Mouse (Mus musculus) left cerebral cortex, adult 2 months (tissue): ENCODE results near the gene Lrrc42. TPM values are rescaled to one million over a fixed set of nuclear protein-coding genes. Genes with fewer than 3 reads are reported as not detected.
A peak's percentile ranks its signal among the peaks of the same experiment; 100 is the strongest.

Experiments
- DNase-seq, 2 experiments: peaks; one replicate each; pipeline ENCODE4 v3.0.0; 2021 to 2022; ENCODE audit warnings: low spot score in 2 of 2, mixed read lengths in 1 of 2; ENCODE audit errors: extremely low spot score in 1 of 2
- H3K27ac ChIP-seq: fragments of 200-600 bp; 2 replicates; pipeline ENCODE4 v1.8.1; 2022
- H3K4me3 ChIP-seq: fragments of 200-600 bp; 2 replicates; pipeline ENCODE4 v1.8.1; 2022
- CTCF ChIP-seq: fragments of 200-600 bp; IDR thresholded peaks from 2 replicates; pipeline ENCODE4 v1.8.1; 2022; ENCODE audit warnings: antibody characterized with exemption, mild to moderate bottlenecking, moderate library complexity
- intact Hi-C: fragments of 180-260 bp; cut with DNase I; formaldehyde crosslinking; loops from one replicate; pipeline ENCODE4 v1.15.1; 2025
- total RNA-seq, 2 experiments: library from RNA; stranded (reverse); gene quantifications; 2 replicates each; pipeline ENCODE4 v1.2.3; 2021

Lrrc42 gene
- total RNA-seq, 2 experiments from 2014 or later, result 29.8 to 33.4 TPM

DNA sequence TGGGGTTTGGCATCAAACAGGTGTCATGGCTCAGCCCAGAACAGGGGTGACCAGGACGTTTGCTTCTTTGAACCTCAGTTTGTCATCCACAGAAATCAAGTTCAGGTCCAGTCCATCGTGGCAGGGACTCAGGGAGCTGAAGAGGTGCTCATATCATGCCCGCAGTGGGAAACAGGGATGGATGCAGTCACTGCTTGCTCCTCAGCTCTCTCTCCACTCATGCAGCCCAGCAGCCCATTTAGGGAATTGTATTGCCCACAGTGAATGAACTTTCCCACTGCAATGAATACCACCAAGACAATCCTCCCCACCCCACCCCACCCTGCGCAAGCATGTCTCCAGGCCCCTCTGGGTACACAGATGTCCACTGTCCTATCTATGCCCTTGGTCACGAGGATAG, 41.4 kb downstream of the Lrrc42 start:
- no peak overlapping the region for H3K27ac ChIP-seq
- DNase-seq, result no peak
- TF ChIP-seq CTCF, result no peak
- intact Hi-C loops, result no loop called here
- no peak overlapping the region for H3K4me3 ChIP-seq

DNA sequence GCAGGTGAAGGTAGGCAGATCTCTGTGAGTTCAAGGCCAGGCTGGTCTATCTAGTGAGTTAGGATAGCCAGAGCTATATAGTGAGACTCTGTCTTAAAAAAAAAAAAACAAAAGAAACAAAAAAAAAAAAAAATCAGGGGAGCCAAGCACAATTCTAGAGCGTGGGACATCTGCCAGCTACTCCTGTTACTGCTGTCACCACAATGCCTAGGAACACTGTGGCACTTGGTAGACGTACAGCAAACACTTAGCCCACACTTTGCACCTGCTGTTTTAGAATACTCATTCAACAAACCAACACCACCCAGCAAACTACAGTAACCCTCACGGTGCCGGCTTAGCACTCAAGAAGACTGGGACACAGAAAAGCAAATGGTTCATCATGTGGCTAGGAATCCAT, 41.9 kb downstream of the Lrrc42 start:
- intact Hi-C loops, result no loop called here
- Histone ChIP-seq H3K4me3 (no peak overlapping the region), H3K27ac (no peak overlapping the region)
- TF ChIP-seq CTCF, result no peak
- DNase-seq, result peak in 1 of 2 experiments; percentile 21

DNA sequence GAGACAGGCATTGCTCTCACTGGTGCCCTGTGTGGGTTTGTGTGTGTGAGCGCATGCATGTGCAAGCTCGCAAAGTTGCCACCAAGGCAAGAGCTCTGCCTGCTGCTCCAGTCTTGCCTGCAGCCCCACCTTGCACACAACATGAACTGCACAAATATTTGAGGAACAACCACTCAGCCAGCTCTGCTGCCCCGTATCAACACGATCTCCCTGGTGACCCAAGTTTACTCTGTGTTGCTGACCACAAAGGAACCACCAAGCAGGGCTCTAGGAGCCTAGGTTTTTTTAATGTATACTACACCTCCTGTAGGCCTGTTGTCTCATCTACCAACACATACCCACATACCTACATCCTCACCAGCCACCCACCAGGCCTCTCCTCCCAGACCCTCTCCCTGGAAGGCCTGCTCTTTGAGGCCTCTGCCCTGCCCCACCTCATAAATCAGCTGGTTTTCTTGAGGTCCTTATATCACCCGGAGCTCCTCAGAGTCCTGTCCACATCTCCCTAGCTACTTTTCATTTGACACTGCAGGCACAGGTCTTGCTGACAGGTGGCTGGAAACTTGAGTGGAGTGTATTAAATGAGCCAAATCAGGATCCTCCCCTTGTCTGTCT, 42.7 kb downstream of the Lrrc42 start:
- no peak for TF ChIP-seq CTCF

DNA sequence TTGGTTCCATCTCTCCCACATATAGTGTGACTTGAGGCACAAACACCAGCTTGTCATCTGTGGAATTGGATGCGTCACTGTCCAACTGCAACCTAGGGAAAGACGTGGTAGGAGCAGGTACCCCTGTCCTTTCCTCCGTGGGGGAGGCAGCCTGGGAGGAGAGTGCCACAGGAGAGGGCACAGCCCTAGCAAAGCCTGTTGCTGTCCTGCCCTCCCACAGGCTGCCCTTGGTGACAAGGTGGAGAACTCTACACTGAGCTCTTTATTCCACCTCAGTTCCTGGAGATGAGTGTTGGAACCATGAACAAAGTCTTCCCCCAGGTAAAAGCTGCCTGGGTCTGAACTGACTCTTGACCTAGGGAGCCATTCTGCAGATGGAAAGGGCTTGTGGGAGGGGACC, 44.5 kb downstream of the Lrrc42 start, which contains the start of gene Ldlrad1:
Gene Ldlrad1, plus strand, starts transcription at position 301 of the 400 bp plus-strand sequence.
- DNase-seq, result no peak
- Histone ChIP-seq H3K27ac (no peak within 1 kb of the TSS), H3K4me3 (no peak within 1 kb of the TSS)
- TF ChIP-seq CTCF, result no peak
- intact Hi-C loops, result no loop called here

More for the DNA sequence above, 42.7 kb downstream of the Lrrc42 start:
- intact Hi-C loops, result no loop called here
- no peak for DNase-seq
- Histone ChIP-seq H3K4me3 (no peak overlapping the region), H3K27ac (no peak overlapping the region)

DNA sequence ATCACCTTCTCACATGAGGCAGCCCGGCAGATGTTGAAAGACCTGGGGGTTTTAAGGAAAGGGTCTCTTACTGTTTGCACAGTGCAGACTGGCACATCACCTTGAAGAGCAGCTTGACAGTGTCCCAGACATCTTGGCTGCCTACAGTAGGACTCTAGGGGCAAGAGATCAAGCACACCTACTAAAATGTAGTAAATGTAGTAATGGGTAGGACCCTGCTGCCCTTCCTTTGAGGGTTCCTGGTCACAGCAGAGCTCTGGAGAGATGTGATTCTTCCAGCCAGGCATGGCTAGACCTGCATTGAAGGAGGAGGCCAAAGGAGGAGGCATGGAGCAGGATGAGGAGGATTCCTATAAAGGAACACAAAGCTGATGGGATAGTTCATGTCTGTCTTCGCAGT, 46.3 kb downstream of the Lrrc42 start:
- no peak for TF ChIP-seq CTCF
- intact Hi-C loops, result no loop called here
- no peak for DNase-seq
- Histone ChIP-seq H3K4me3 (no peak overlapping the region), H3K27ac (no peak overlapping the region)

DNA sequence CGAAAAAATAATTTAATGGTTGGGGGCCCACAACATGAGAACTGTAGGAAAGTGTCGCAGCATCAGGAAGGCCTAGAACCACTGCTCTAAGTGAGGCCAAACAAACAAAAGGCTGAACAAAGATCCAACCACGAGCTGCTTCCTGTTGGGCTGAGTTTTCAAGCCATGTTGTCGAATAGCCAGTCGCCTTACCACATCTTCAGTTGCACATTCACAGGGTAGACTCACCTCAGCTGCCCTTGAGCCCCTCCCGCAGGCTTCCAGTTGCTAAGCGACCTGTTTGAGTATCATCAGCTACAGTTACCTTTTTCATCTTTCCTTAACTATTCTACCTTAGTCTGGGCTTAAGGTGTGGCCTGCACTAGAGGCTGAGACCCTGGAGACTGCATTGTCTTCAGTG, 50.3 kb downstream of the Lrrc42 start:
- TF ChIP-seq CTCF, result no peak
- H3K4me3 ChIP-seq, result no peak overlapping the region
- DNase-seq, result no peak
- H3K27ac ChIP-seq, result no peak overlapping the region
- intact Hi-C loops, result no loop called here

DNA sequence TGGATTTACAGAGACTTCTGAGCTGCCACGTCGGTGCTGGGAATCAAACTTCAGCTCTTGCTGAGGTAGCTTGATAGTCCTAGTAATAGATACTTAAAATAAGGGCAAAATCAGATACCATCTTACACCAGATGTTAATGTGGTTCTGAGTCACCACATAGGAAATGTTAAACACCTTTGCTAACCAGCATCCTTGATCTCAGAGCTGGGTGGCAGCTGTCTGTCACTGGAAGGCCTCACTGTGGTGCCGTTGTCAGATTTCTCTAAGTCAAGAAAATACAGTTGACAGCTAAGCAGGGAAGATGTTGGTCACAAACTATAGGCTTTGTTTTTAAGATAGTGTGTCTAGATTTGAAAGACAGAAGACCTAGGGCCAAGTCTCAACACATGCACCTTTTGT, 51.6 kb downstream of the Lrrc42 start:
- TF ChIP-seq CTCF, result no peak
- H3K27ac ChIP-seq, result no peak overlapping the region
- intact Hi-C loops, result no loop called here
- H3K4me3 ChIP-seq, result no peak overlapping the region
- no peak for DNase-seq

DNA sequence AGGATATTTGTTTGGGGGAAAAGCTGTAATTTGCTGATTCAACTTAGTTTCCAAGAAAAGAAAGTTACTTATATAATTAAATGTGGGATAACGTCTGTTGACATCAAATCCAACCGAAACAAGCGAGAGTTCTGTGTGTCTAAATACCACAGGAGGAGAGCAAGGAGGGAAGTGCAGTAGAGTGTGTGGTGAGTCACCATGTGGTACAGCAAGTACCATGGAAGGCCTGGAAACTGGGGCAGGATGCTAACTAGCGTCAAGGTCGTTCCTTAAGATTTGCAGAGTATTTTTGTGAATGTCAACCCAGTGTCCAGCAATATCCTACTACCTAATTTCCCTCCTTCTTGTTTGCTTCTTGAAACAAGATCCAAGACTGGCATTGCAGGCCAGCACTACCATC, 55.3 kb downstream of the Lrrc42 start:
- no peak for DNase-seq
- no peak overlapping the region for H3K4me3 ChIP-seq
- intact Hi-C loops, result loop anchor here (5.0 kb wide), 1 partner anchor 149 kb away; no protein-coding TSS in a partner anchor
- TF ChIP-seq CTCF, result no peak
- H3K27ac ChIP-seq, result no peak overlapping the region

DNA sequence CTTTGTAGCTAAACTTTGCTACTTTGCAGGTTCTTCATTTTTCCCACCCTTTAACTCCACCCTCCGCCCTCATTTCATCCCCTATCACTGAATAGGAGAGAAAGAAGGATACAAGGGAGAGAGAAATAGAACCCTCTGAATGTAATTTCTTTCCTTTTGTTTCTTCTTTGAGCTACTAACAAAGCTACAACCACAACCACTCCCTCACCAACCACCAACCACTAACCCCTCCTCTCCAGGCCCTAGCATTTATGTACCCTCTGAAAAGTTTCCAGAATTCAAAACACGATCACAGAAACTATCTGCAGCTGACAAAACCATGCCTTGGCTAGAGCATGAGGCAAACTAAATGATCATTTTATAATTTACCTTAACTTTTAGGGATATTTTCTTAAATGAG, 56.9 kb downstream of the Lrrc42 start:
- Histone ChIP-seq H3K27ac (no peak overlapping the region), H3K4me3 (no peak overlapping the region)
- no peak for DNase-seq
- intact Hi-C loops, result loop anchor here (5.0 kb wide), 1 partner anchor 151 kb away; no protein-coding TSS in a partner anchor
- TF ChIP-seq CTCF, result no peak

DNA sequence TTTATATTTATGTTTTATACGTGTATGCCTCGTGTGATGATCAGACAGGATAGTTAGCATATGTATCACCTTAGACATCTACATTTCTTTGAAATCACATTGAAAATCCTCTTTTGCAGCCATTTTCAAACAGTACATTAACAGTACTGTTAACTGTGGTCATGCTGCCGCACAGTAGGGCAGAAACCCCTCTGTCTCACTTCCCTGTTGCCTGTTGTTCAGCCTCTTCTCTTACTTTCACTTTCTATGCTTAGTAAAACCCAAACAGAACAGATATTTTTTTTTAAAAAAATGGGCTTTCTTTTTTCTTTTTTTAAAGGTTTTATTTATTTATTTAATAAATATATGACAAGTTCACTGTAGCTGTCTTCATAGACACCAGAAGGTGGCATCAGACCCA, 59.5 kb downstream of the Lrrc42 start:
- TF ChIP-seq CTCF, result no peak; the same call in none of the 2 replicates
- no peak overlapping the region for H3K4me3 ChIP-seq
- H3K27ac ChIP-seq, result no peak overlapping the region
- intact Hi-C loops, result no loop called here
- DNase-seq, result no peak

DNA sequence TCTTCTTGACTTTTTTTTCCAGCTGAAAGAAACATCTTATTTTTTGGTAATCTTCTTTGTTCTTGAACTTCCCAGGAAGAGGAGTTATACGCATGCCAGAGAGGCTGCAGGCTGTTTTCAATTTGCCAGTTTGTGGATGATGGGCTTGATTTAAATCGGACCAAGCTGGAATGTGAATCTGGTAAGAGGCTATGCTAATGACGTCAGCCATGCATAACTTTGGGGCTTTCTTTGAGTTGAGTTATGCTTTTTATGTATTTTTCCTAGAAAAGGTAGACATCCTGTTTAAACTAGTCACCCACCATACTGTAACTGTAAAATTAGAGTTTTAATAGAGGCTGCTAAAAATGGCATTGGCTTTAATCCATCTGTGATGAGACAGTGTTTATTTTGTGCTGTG, 67.6 kb downstream of the Lrrc42 start:
- TF ChIP-seq CTCF, result no peak
- no peak overlapping the region for H3K4me3 ChIP-seq
- no peak overlapping the region for H3K27ac ChIP-seq
- intact Hi-C loops, result no loop called here
- DNase-seq, result no peak

Other genes starting within 250 kb of the Lrrc42 start
- gene Mrpl37, start 186.7 kb downstream of the Lrrc42 start, total RNA-seq, result 10 to 100 TPM; 56.3 to 64.9 TPM
- 1 to 10 TPM; 7.4 to 8.8 TPM for gene Cyb5rl, start 186.5 kb downstream of the Lrrc42 start, total RNA-seq
- gene Cdcp2, start 156.6 kb downstream of the Lrrc42 start, total RNA-seq, result not detected
- 100 to 1,000 TPM; 217 to 233 TPM for gene Tmem59, start 75.1 kb downstream of the Lrrc42 start, total RNA-seq
- gene Tceanc2, start 74.4 kb downstream of the Lrrc42 start, total RNA-seq, result 10 to 100 TPM; 13.9 to 16.1 TPM
- not detected for gene Ldlrad1, start 44.4 kb downstream of the Lrrc42 start, total RNA-seq
- gene Hspb11, start 61 bp upstream of the Lrrc42 start, total RNA-seq, result 10 to 100 TPM; 13.9 to 17.7 TPM
- gene Dio1, start 53.6 kb upstream of the Lrrc42 start, total RNA-seq, result not detected
- gene Yipf1, start 60.8 kb upstream of the Lrrc42 start, total RNA-seq, result 10 to 100 TPM; 40.3 to 44.4 TPM
- 1 to 10 TPM; 9.6 to 10.0 TPM for gene Ndc1, start 114.3 kb upstream of the Lrrc42 start, total RNA-seq
- gene Glis1, start 181.1 kb upstream of the Lrrc42 start, total RNA-seq, result 1 to 10 TPM; 1.5 to 2.9 TPM